Mouse (Mus musculus) liver, embryonic 12.5 days (tissue): Measurements from ENCODE around the gene Spag16. TPM values are rescaled to one million over a fixed set of nuclear protein-coding genes. Genes with fewer than 3 reads are reported as not detected.

Source experiments
- ATAC-seq: fragments of 200-750 bp; cut with Nextera tagmentation; 2 replicates; pipeline ENCODE4 v1.8.0; 2017; ENCODE audit warnings: moderate number of reproducible peaks, mild to moderate bottlenecking, moderate library complexity
- H3K27ac ChIP-seq: fragments of 300-500 bp; sonication (generic); 2 replicates; pipeline ENCODE4 v1.5.1; 2016; ENCODE audit warnings: mild to moderate bottlenecking
- H3K27me3 ChIP-seq: fragments of 300-500 bp; sonication (generic); replicated peaks from 2 replicates; pipeline ENCODE4 v1.6.1; 2016; ENCODE audit warnings: mild to moderate bottlenecking, moderate library complexity
- H3K36me3 ChIP-seq: fragments of 300-500 bp; sonication (generic); 2 replicates; pipeline ENCODE4 v1.6.1; 2016; ENCODE audit warnings: mild to moderate bottlenecking, moderate library complexity
- H3K4me1 ChIP-seq: fragments of 300-500 bp; sonication (generic); 2 replicates; pipeline ENCODE4 v1.6.1; 2016
- H3K4me2 ChIP-seq: fragments of 300-500 bp; sonication (generic); 2 replicates; pipeline ENCODE4 v1.6.1; 2016; ENCODE audit warnings: mild to moderate bottlenecking, moderate library complexity
- H3K4me3 ChIP-seq: fragments of 300-500 bp; sonication (generic); 2 replicates; pipeline ENCODE4 v1.5.1; 2016; ENCODE audit warnings: mild to moderate bottlenecking, moderate library complexity
- H3K9ac ChIP-seq: fragments of 300-500 bp; sonication (generic); 2 replicates; pipeline ENCODE4 v1.6.1; 2016; ENCODE audit warnings: mild to moderate bottlenecking, moderate library complexity
- H3K9me3 ChIP-seq: fragments of 300-500 bp; sonication (generic); replicated peaks from 2 replicates; pipeline ENCODE4 v1.6.1; 2016; ENCODE audit warnings: mild to moderate bottlenecking, moderate library complexity
- WGBS: fragments of 180-500 bp; shearing (Covaris S2); methylation state at CpG from one replicate; pipeline ENCODE4 v1.1.7; 2016; ENCODE audit not compliant: insufficient replicate concordance; 5-methylcytosine and 5-hydroxymethylcytosine counted together
- polyA plus RNA-seq: library from polyadenylated mRNA; unstranded; fragments of >200 nt; fragmentation: Nextera tagmentation; extraction: Ambion mirVana; gene quantifications from 2 replicates; pipeline ENCODE4 v1.2.1, GENCODE M21; 2016

Spag16 gene
- polyA plus RNA-seq, 1 experiment from 2014 or later = 0.08 TPM

DNA sequence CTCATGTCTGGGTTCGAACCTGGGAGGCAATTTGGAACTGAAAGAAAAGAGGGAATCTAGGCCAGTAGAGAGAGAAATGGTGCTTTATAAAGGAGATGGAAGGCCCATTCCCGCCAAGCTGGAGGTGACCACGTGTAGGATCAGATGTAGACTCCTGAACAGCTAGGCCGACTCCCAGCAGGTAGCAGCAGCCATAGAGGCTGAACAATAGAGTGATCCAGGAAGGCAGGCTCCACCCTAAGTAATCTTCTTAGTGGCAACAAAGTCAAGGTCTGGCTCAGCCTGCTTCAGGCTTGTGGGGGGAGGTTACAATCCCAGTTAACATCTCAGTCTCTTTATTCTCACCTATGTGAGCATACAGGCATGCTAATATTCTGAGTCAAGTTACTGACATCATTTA is 494.2 kb downstream of the Spag16 start:
- Histone ChIP-seq H3K9ac (no peak overlapping the region), H3K4me1 (no peaks in the 10 kb centered on the region), H3K4me2 (no peak overlapping the region), H3K27ac (no peak overlapping the region), H3K36me3 (no peaks in the 10 kb centered on the region), H3K9me3 (no peaks in the 10 kb centered on the region), H3K27me3 (no peaks in the 10 kb centered on the region), H3K4me3 (no peak overlapping the region)
- no peak for ATAC-seq
- 52% methylated on average over 4 of the region's 4 CpGs for WGBS

DNA sequence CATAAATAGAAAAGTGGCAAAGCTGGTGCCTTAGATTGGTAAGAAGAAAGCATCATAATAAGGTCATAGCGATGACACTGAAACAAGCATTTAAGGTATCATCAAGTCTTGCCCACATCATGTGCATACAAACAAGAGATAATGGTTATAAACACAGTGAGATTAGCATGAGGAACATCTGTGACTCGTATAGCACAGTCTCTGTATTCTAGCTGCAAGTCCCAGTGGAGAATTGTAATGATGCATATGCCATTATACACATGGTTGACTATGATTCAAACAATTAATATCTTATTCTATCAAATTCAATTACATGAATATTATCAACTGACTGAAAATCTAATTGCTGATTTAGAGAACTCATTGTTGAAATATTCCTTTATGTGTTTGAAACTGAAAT is 519.4 kb downstream of the Spag16 start:
- no peak overlapping the region for H3K4me3 ChIP-seq
- H3K4me2 ChIP-seq = no peak overlapping the region
- no peak overlapping the region for H3K9ac ChIP-seq
- no peaks in the 10 kb centered on the region for H3K4me1 ChIP-seq
- H3K27ac ChIP-seq = no peak overlapping the region
- H3K9me3 ChIP-seq = no peaks in the 10 kb centered on the region
- 53% methylated on average over 2 of the region's 2 CpGs for WGBS
- no peaks in the 10 kb centered on the region for H3K27me3 ChIP-seq
- ATAC-seq = no peak
- H3K36me3 ChIP-seq = no peaks in the 10 kb centered on the region

DNA sequence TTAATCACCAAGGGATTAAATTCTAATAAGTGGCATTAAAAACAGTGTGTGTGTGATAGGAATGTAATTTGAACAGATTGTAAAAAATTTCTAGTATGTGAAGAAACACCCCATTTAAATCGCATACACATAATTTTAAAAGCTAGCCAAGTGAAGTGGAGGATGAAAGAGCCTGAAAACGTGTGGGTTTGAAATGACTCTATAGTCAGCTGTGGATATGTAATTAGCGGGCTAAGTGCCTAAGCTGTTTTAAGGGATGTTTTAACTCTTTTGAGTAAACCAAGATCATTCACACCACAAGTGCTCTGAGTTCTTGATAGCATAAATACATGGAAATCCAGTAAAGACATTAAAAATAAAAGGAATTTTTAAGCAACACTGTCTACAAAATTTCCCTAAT is 524.6 kb downstream of the Spag16 start:
- ATAC-seq = no peak
- Histone ChIP-seq H3K9me3 (no peaks in the 10 kb centered on the region), H3K36me3 (no peaks in the 10 kb centered on the region), H3K27ac (no peak overlapping the region), H3K4me1 (no peaks in the 10 kb centered on the region), H3K4me2 (no peak overlapping the region), H3K4me3 (no peak overlapping the region), H3K27me3 (no peaks in the 10 kb centered on the region), H3K9ac (no peak overlapping the region)
- 65% methylated on average over 3 of the region's 3 CpGs for WGBS

DNA sequence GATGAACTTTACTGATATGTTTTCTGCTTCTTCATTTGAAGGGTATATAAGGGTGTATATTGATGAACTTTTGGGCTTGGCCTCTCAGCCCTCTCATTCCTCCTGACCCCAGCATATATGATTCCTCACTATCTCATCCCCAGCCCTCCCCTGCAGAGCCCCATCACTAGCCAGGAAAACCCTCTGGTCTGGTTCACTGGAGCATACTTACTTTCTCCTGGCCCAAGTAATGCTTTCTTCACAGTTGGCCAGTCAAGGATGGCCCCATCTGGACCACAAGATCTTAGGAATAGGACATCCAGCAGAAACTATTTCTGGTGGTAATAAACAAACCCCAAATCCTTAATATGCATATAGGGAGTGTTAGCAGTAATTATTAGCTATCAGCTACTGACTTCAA is 527.2 kb downstream of the Spag16 start:
- Histone ChIP-seq H3K4me2 (no peak overlapping the region), H3K4me3 (no peak overlapping the region)
- ATAC-seq = no peak

DNA sequence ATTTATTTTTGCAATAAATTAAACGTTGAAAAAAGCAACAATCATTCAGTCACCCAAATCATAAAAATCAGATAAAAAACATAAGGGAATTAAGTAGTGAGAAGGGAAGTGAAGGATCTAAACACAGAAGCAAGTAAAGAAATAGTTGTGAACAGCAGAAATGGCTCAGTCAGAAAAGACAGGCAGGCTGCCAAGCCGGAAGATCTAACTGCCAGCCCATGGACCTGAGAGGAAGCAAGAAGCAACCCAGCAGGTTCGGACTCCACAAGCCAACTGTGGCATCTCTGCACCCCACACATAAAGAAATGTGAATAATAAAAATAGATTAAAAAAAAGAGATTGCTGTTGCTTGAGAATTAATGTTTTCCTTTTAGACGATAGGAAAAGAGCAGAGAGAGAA is 545.0 kb downstream of the Spag16 start:
- Histone ChIP-seq H3K4me1 (no peaks in the 10 kb centered on the region), H3K27me3 (no peaks in the 10 kb centered on the region), H3K27ac (no peak overlapping the region), H3K9me3 (no peaks in the 10 kb centered on the region), H3K36me3 (no peaks in the 10 kb centered on the region), H3K9ac (no peak overlapping the region), H3K4me2 (no peak overlapping the region), H3K4me3 (no peak overlapping the region)
- ATAC-seq = no peak
- 64% methylated on average over 4 of the region's 4 CpGs for WGBS

More for the DNA sequence above, 527.2 kb downstream of the Spag16 start:
- Histone ChIP-seq H3K27me3 (no peaks in the 10 kb centered on the region), H3K9me3 (no peaks in the 10 kb centered on the region), H3K36me3 (no peaks in the 10 kb centered on the region), H3K9ac (no peak overlapping the region), H3K4me1 (no peaks in the 10 kb centered on the region), H3K27ac (no peak overlapping the region)

GRCm38 (mm10) chr1:70380096-70380495 is 553.3 kb downstream of the Spag16 start:
- no peak for ATAC-seq
- Histone ChIP-seq H3K4me1 (no peaks in the 10 kb centered on the region), H3K9me3 (no peaks in the 10 kb centered on the region), H3K9ac (no peak overlapping the region), H3K4me2 (no peak overlapping the region), H3K36me3 (no peaks in the 10 kb centered on the region), H3K4me3 (no peak overlapping the region), H3K27me3 (no peaks in the 10 kb centered on the region), H3K27ac (no peak overlapping the region)
- WGBS = 74% methylated on average over 7 of the region's 7 CpGs

DNA sequence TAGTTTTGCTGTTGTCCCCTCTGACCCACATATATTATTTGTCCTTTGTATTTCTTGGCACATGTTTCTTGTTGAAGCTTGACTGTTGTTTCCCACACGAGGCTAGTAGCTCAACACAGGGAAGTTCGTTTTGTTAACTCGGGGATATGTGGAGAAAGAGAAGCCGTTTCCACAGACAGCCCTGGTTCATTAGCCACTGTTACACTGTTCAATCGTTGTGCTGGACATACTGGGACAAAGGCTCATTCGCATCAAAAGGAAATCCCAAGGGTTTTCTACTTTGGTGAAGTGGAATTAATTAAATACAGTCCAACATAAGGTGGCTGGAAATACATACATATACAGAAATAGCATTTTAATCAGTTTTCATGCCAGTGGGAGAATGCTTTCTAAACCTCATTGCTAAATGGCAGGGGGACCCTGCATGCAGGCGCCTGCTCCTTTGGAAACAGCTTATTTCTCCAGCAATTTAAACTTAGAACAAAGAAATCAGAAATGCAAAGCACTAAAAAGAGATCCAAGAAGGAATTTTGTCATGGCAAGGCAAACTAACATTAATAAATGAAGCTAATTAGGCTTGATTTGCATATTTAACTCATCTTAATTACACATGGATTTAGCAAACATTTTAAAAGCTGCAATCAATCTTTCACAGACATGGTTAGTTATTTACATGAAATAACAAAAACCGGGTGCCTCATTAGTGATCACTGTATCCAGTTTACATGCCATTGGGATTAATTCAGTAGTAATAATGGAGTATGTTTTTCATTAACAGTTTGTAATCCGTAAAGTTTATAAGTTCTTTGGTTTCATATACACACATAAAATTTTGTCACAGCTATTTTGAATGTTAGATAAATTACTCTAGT is 615.7 kb downstream of the Spag16 start:
- Histone ChIP-seq H3K27ac (no peak overlapping the region), H3K9ac (no peak overlapping the region), H3K27me3 (no peaks in the 10 kb centered on the region), H3K36me3 (no peaks in the 10 kb centered on the region), H3K9me3 (no peaks in the 10 kb centered on the region), H3K4me2 (no peak overlapping the region), H3K4me1 (no peaks in the 10 kb centered on the region), H3K4me3 (no peak overlapping the region)
- ATAC-seq = no peak
- 62% methylated on average over 9 of the region's 9 CpGs for WGBS

DNA sequence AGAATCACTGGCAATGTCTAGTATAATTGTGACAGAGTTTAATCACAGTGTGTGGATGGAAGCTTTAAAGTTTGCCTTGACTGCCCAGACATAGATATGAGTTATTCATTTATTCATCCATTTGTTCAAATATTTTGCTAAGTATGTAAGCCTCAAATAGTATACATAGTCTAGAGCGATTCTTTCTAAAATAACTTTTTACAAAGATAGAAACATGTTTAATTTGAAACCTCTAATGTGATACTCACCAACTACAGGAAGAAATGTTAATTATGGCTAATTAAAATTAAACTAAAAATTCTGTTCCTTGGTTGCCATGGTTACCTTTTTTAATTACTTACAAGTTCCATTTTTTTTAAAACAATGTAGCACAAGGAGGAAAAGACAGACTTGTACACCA is 653.1 kb downstream of the Spag16 start:
- WGBS = 71% methylated on average over 1 of the region's 1 CpGs

DNA sequence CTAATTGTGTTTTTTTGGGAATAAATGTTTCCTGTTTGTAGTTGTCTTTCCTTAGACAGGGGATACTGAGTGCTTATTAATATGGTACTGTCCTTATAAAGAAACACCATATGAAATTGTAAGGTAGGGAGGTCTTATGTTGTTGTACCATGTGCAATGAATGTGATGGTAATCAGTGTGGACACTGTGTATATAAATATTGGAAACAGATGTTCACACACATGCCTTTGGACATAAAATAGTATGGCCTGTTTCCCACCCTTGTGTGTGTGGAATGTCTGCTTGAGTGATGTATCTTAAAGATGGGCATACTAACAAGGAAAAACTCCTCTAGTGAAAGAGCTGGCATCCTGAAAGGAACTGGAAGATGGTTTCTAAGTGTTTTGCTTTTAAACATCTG is 692.1 kb downstream of the Spag16 start:
- no peak for ATAC-seq

More for the DNA sequence above, 653.1 kb downstream of the Spag16 start:
- H3K36me3 ChIP-seq = no peaks in the 10 kb centered on the region
- H3K9me3 ChIP-seq = no peaks in the 10 kb centered on the region
- ATAC-seq = no peak
- H3K27me3 ChIP-seq = no peaks in the 10 kb centered on the region
- H3K9ac ChIP-seq = no peak overlapping the region
- no peak overlapping the region for H3K4me3 ChIP-seq
- H3K27ac ChIP-seq = no peak overlapping the region
- H3K4me1 ChIP-seq = no peaks in the 10 kb centered on the region
- no peak overlapping the region for H3K4me2 ChIP-seq

GRCm38 (mm10) chr1:70527134-70527533 is 700.4 kb downstream of the Spag16 start:
- H3K9me3 ChIP-seq = no peaks in the 10 kb centered on the region
- H3K4me3 ChIP-seq = no peak overlapping the region
- no peak for ATAC-seq
- H3K27me3 ChIP-seq = no peaks in the 10 kb centered on the region
- WGBS = 51% methylated on average over 2 of the region's 2 CpGs
- no peak overlapping the region for H3K4me2 ChIP-seq
- H3K27ac ChIP-seq = no peak overlapping the region
- H3K4me1 ChIP-seq = no peaks in the 10 kb centered on the region
- H3K36me3 ChIP-seq = no peaks in the 10 kb centered on the region
- no peak overlapping the region for H3K9ac ChIP-seq

More for the DNA sequence above, 692.1 kb downstream of the Spag16 start:
- no peak overlapping the region for H3K9ac ChIP-seq
- no peak overlapping the region for H3K4me2 ChIP-seq
- H3K9me3 ChIP-seq = no peaks in the 10 kb centered on the region
- H3K4me1 ChIP-seq = no peaks in the 10 kb centered on the region
- H3K27ac ChIP-seq = no peak overlapping the region
- H3K4me3 ChIP-seq = no peak overlapping the region
- H3K27me3 ChIP-seq = no peaks in the 10 kb centered on the region
- no peaks in the 10 kb centered on the region for H3K36me3 ChIP-seq

GRCm38 (mm10) chr1:70529771-70530170 is 703.0 kb downstream of the Spag16 start:
- ATAC-seq = no peak
- Histone ChIP-seq H3K9me3 (no peaks in the 10 kb centered on the region), H3K9ac (no peak overlapping the region), H3K4me3 (no peak overlapping the region), H3K36me3 (no peaks in the 10 kb centered on the region), H3K27ac (no peak overlapping the region), H3K27me3 (no peaks in the 10 kb centered on the region), H3K4me2 (no peak overlapping the region), H3K4me1 (no peaks in the 10 kb centered on the region)
- WGBS = 68% methylated on average over 2 of the region's 2 CpGs

GRCm38 (mm10) chr1:70551839-70552238 is 725.1 kb downstream of the Spag16 start:
- Histone ChIP-seq H3K9me3 (no peaks in the 10 kb centered on the region), H3K4me1 (no peaks in the 10 kb centered on the region), H3K9ac (no peak overlapping the region), H3K27ac (no peak overlapping the region), H3K4me3 (no peak overlapping the region), H3K36me3 (no peaks in the 10 kb centered on the region), H3K4me2 (no peak overlapping the region), H3K27me3 (no peaks in the 10 kb centered on the region)
- ATAC-seq = no peak
- WGBS = 50% methylated on average over 2 of the region's 2 CpGs

DNA sequence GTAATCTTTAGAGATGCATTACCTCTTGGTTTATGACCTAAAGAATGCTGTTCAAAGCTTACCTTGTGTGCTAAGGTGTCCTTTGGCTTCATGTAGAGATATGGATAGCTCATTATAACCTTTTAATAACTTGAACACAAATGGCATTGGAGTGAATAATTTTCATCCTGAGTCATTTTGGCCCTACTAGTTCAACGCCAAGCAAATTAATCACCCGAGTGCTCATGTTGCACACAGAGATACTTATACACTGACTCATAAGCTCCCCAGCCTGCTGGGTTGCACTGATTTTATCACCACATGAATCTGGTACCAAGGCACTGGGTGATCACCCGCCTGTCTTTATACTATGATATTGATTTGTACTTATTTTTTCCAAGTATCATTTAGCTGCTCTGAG is 795.0 kb downstream of the Spag16 start:
- Histone ChIP-seq H3K9ac (no peak overlapping the region), H3K4me1 (no peaks in the 10 kb centered on the region), H3K27ac (no peak overlapping the region), H3K4me2 (no peak overlapping the region), H3K27me3 (no peaks in the 10 kb centered on the region), H3K36me3 (no peaks in the 10 kb centered on the region), H3K9me3 (no peaks in the 10 kb centered on the region), H3K4me3 (no peak overlapping the region)
- ATAC-seq = no peak
- WGBS = 55% methylated on average over 3 of the region's 3 CpGs
